9 mouse cellular contexts compared by ENCODE assay signal in the genomic region with DNA sequence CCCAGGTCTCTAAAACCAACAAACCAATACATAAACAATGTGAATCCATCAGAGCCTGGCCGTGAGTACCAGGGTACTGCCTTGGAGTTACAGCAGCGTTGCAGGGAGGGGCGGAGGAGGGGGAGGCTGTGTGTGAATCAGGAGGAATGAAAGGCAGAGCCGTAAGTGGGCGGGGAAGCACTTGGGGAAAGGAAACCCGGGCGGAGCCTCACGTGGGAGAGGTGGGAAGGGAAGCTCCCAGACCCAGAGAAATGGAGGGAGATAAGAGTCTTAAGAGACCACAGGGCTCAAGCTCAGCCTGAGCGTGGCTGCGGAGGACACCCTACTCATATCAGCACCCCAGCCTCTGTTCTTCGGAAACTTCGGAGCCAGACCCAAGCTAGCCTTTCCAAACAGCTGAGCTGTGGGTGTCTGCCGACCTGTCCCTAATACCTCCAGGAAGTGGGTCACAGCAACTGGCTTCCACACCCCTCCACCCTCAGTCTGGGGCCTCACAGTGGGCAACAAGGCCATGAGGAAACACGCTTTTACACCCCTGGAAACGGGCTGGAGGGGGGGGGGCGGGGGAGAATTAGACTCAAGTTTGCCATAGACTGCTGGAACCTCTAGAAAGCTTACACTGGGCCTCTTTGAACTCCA. TPM values are rescaled to one million over a fixed set of nuclear protein-coding genes. Genes with fewer than 3 reads are reported as not detected.
DNase-seq lines count a peak whose midpoint lies in the region; ATAC-seq and TF ChIP-seq lines count a peak whose summit lies in the region.
"Had no signal": no experiment of that assay in that cellular context is flagged by ENCODE, and none has a peak within 500 bp of the region (broad histone marks: within the 10 kb centered on the region; RNA-seq: fewer than 3 reads in every experiment).

No protein-coding gene starts in this region.

- H3K9ac ChIP-seq in embryonic facial prominence, embryonic 14.5 days (ENCODE audit: low read depth, low read length) = peak overlapping the region; percentile 32; the same call in 1 of the 2 replicates

- WGBS in embryonic facial prominence, embryonic 14.5 days = 12% methylated on average over 16 of the region's 16 CpGs

- DNase-seq in gastrocnemius, adult 2 months = peak; percentile 46
- no peak for DNase-seq in gastrocnemius, adult 18-20 months (ENCODE audit: low spot score)
- peak; percentile 89 for DNase-seq in embryonic facial prominence, embryonic 14.5 days (ENCODE audit: low spot score)
- DNase-seq in heart, postnatal 14 days = peak; percentile 46 to 61
- peak; percentile 82 to 89 for DNase-seq in kidney, postnatal 4 days
- peak; percentile 80 to 84 for DNase-seq in lung, postnatal 4 days
- DNase-seq in right cerebral cortex, postnatal 25 days = peak; percentile 31
- no peak for DNase-seq in thymus, postnatal 10 days (ENCODE audit: low spot score in 2 of 2)

- no peaks in the 10 kb centered on the region for H3K9me3 ChIP-seq in embryonic facial prominence, embryonic 14.5 days (ENCODE audit: control insufficient read depth, low read length)

- peak overlapping the region; percentile 66 for H3K27ac ChIP-seq in gastrocnemius, adult 2 months
- H3K27ac ChIP-seq in embryonic facial prominence, embryonic 14.5 days (replicated peaks; ENCODE audit: low read depth, low read length) = no peak overlapping the region
- H3K27ac ChIP-seq: macrophage had no signal

- no peaks in the 10 kb centered on the region for H3K36me3 ChIP-seq in embryonic facial prominence, embryonic 14.5 days (ENCODE audit: control insufficient read depth, insufficient read depth, low read length)

- no peak for TF ChIP-seq CTCF in gastrocnemius, adult 2 months (IDR thresholded peaks at IDR 0.05)

- no peaks in the 10 kb centered on the region for H3K27me3 ChIP-seq in embryonic facial prominence, embryonic 14.5 days (replicated peaks; ENCODE audit: control insufficient read depth, insufficient read depth, low read length)

- H3K4me3 ChIP-seq in gastrocnemius, adult 2 months = peak overlapping the region; percentile 64
- H3K4me3 ChIP-seq in embryonic facial prominence, embryonic 14.5 days (ENCODE audit: low read depth, low read length) = peak overlapping the region; percentile 23

- intact Hi-C loops in gastrocnemius, adult 2 months (cut with DNase I) = no loop called here
- intact Hi-C loops in heart, postnatal 14 days (cut with DNase I) = no loop called here

- H3K4me2 ChIP-seq in embryonic facial prominence, embryonic 14.5 days (ENCODE audit: low read depth, low read length) = peak overlapping the region; percentile 55

- ATAC-seq in embryonic facial prominence, embryonic 14.5 days (ENCODE audit: low read depth) = peak; percentile 89

- H3K4me1 ChIP-seq in embryonic facial prominence, embryonic 14.5 days (ENCODE audit: control insufficient read depth, insufficient read depth, low read length) = peaks cover 10% of the 10 kb centered on the region

RNA-seq across cellular contexts. Expression of a gene that starts 14.7 kb away (rescaled TPM):
- total RNA-seq in gastrocnemius, adult 2 months (2021) = 1 to 10 TPM; 7.6 to 8.1 TPM
- 10 to 100 TPM in 1 of 2 experiments, 1 to 10 TPM in 1; 6.2 to 11.1 TPM for total RNA-seq in gastrocnemius, adult 18-20 months (2021)
- 6.3 and 8.9 TPM in 2 replicates for polyA plus RNA-seq in embryonic facial prominence, embryonic 14.5 days (2014; fragmentation: Nextera tagmentation; extraction: Ambion mirVana)
- 1 to 10 TPM; 4.6 to 5.0 TPM for total RNA-seq in heart, postnatal 14 days (2021)
- polyA plus RNA-seq: macrophage had no signal

Comparison
In these comparisons a context has a peak if more than half of its experiments do, and no peak if none do; other contexts are left out.
1. DNase-seq: peak in gastrocnemius, adult 2 months (single experiment), embryonic facial prominence, embryonic 14.5 days (single experiment), heart, postnatal 14 days (2 of 2), kidney, postnatal 4 days (2 of 2), lung, postnatal 4 days (2 of 2) and right cerebral cortex, postnatal 25 days (single experiment); none in gastrocnemius, adult 18-20 months (single experiment) and thymus, postnatal 10 days (0 of 2).